Mouse (Mus musculus): ENCODE results near the gene Snrpa. TPM values are rescaled to one million over a fixed set of nuclear protein-coding genes. Genes with fewer than 3 reads are reported as not detected.

Gene Snrpa
- polyA plus RNA-seq, 1 experiment from 2014 or later, result 363 TPM

GRCm38 (mm10) chr7:27231693-27232331, 35.7 kb upstream of the Snrpa start:
- H3K27ac ChIP-seq (ENCODE audit: low read depth, low read length), result 0 out of 2 replicates have a peak overlapping the region, but pooled peaks have one; percentile 42
- no peak for DNase-seq (ENCODE audit: low spot score)
- H3K36me3 ChIP-seq (ENCODE audit: control insufficient read depth, insufficient read depth, low read length), result no peaks in the 10 kb centered on the region
- WGBS, result 76% methylated on average over 7 of the region's 7 CpGs
- H3K9me3 ChIP-seq (ENCODE audit: control insufficient read depth, low read length), result no peaks in the 10 kb centered on the region
- H3K4me1 ChIP-seq (ENCODE audit: control insufficient read depth, insufficient read depth, low read length), result peaks cover 10% of the 10 kb centered on the region
- no peak overlapping the region for H3K9ac ChIP-seq (ENCODE audit: low read length)
- no peak overlapping the region for H3K4me3 ChIP-seq (ENCODE audit: low read depth, low read length)
- H3K4me2 ChIP-seq (ENCODE audit: low read depth), result no peak overlapping the region
- H3K27me3 ChIP-seq (ENCODE audit: control insufficient read depth, insufficient read depth, low read length), result no peaks in the 10 kb centered on the region
- ATAC-seq (ENCODE audit: insufficient read depth, low FRiP score, low TSS enrichment), result no peak

GRCm38 (mm10) chr7:27230781-27231180, 34.7 kb upstream of the Snrpa start:
- Histone ChIP-seq H3K9ac (ENCODE audit: low read length) (no peak overlapping the region), H3K27me3 (ENCODE audit: control insufficient read depth, insufficient read depth, low read length) (no peaks in the 10 kb centered on the region), H3K4me2 (ENCODE audit: low read depth) (no peak overlapping the region), H3K36me3 (ENCODE audit: control insufficient read depth, insufficient read depth, low read length) (no peaks in the 10 kb centered on the region), H3K9me3 (ENCODE audit: control insufficient read depth, low read length) (no peaks in the 10 kb centered on the region), H3K4me3 (ENCODE audit: low read depth, low read length) (no peak overlapping the region), H3K4me1 (ENCODE audit: control insufficient read depth, insufficient read depth, low read length) (peaks cover 15% of the 10 kb centered on the region), H3K27ac (ENCODE audit: low read depth, low read length) (no peak overlapping the region)
- DNase-seq (ENCODE audit: low spot score), result no peak
- ATAC-seq (ENCODE audit: insufficient read depth, low FRiP score, low TSS enrichment), result no peak
- WGBS, result 78% methylated on average over 4 of the region's 4 CpGs

- H3K4me1 ChIP-seq (ENCODE audit: control insufficient read depth, insufficient read depth, low read length), result peaks cover 25% of the 10 kb centered on the region
- no peak for DNase-seq (ENCODE audit: low spot score)
- H3K27me3 ChIP-seq (ENCODE audit: control insufficient read depth, insufficient read depth, low read length), result no peaks in the 10 kb centered on the region
- H3K27ac ChIP-seq (ENCODE audit: low read depth, low read length), result peak overlapping the region; percentile 36; the same call in 1 of the 2 replicates
- H3K9me3 ChIP-seq (ENCODE audit: control insufficient read depth, low read length), result no peaks in the 10 kb centered on the region
- H3K36me3 ChIP-seq (ENCODE audit: control insufficient read depth, insufficient read depth, low read length), result no peaks in the 10 kb centered on the region
- peak overlapping the region; percentile 72 for H3K4me2 ChIP-seq (ENCODE audit: low read depth)
- no peak for ATAC-seq (ENCODE audit: insufficient read depth, low FRiP score, low TSS enrichment)
- 17% methylated on average over 6 of the region's 6 CpGs for WGBS
- H3K4me3 ChIP-seq (ENCODE audit: low read depth, low read length), result peak overlapping the region; percentile 89
- peak overlapping the region; percentile 74 for H3K9ac ChIP-seq (ENCODE audit: low read length)
Observed at GRCm38 (mm10) chr7:27228865-27229264, 32.8 kb upstream of the Snrpa start.

GRCm38 (mm10) chr7:27228281-27228821, 32.3 kb upstream of the Snrpa start, which contains the start of gene Itpkc:
Itpkc (minus strand) TSS chr7:27228661.
- peaks cover 21% of the 10 kb centered on the region for H3K4me1 ChIP-seq (ENCODE audit: control insufficient read depth, insufficient read depth, low read length)
- DNase-seq (ENCODE audit: low spot score), result peak; percentile 96
- no peaks in the 10 kb centered on the region for H3K36me3 ChIP-seq (ENCODE audit: control insufficient read depth, insufficient read depth, low read length)
- H3K4me3 ChIP-seq (ENCODE audit: low read depth, low read length), result peak within 1 kb of the TSS; percentile 89
- H3K4me2 ChIP-seq (ENCODE audit: low read depth), result peak within 1 kb of the TSS; percentile 72
- WGBS, result under 1% methylated on average over 49 of the region's 49 CpGs
- peak within 1 kb of the TSS; percentile 60 for H3K27ac ChIP-seq (ENCODE audit: low read depth, low read length)
- H3K9me3 ChIP-seq (ENCODE audit: control insufficient read depth, low read length), result no peaks in the 10 kb centered on the region
- H3K27me3 ChIP-seq (ENCODE audit: control insufficient read depth, insufficient read depth, low read length), result no peaks in the 10 kb centered on the region
- ATAC-seq (ENCODE audit: insufficient read depth, low FRiP score, low TSS enrichment), result peak; percentile 70
- H3K9ac ChIP-seq (ENCODE audit: low read length), result peak within 1 kb of the TSS; percentile 74

GRCm38 (mm10) chr7:27227676-27228075, 31.6 kb upstream of the Snrpa start:
- 9% methylated on average over 10 of the region's 10 CpGs for WGBS
- H3K4me1 ChIP-seq (ENCODE audit: control insufficient read depth, insufficient read depth, low read length), result peaks cover 21% of the 10 kb centered on the region

GRCm38 (mm10) chr7:27227276-27227675, 31.2 kb upstream of the Snrpa start:
- Histone ChIP-seq H3K4me1 (ENCODE audit: control insufficient read depth, insufficient read depth, low read length) (peaks cover 21% of the 10 kb centered on the region), H3K4me2 (ENCODE audit: low read depth) (peak overlapping the region; percentile 72), H3K27ac (ENCODE audit: low read depth, low read length) (no peak overlapping the region), H3K27me3 (ENCODE audit: control insufficient read depth, insufficient read depth, low read length) (no peaks in the 10 kb centered on the region), H3K9me3 (ENCODE audit: control insufficient read depth, low read length) (no peaks in the 10 kb centered on the region), H3K4me3 (ENCODE audit: low read depth, low read length) (peak overlapping the region; percentile 89), H3K9ac (ENCODE audit: low read length) (peak overlapping the region; percentile 74), H3K36me3 (ENCODE audit: control insufficient read depth, insufficient read depth, low read length) (no peaks in the 10 kb centered on the region)
- ATAC-seq (ENCODE audit: insufficient read depth, low FRiP score, low TSS enrichment) (no peak), DNase-seq (ENCODE audit: low spot score) (no peak)
- 29% methylated on average over 9 of the region's 9 CpGs for WGBS

More at GRCm38 (mm10) chr7:27227676-27228075, 31.6 kb upstream of the Snrpa start:
- Histone ChIP-seq H3K36me3 (ENCODE audit: control insufficient read depth, insufficient read depth, low read length) (no peaks in the 10 kb centered on the region), H3K9me3 (ENCODE audit: control insufficient read depth, low read length) (no peaks in the 10 kb centered on the region), H3K9ac (ENCODE audit: low read length) (peak overlapping the region; percentile 74), H3K4me2 (ENCODE audit: low read depth) (peak overlapping the region; percentile 72), H3K27ac (ENCODE audit: low read depth, low read length) (no peak overlapping the region), H3K4me3 (ENCODE audit: low read depth, low read length) (peak overlapping the region; percentile 89), H3K27me3 (ENCODE audit: control insufficient read depth, insufficient read depth, low read length) (no peaks in the 10 kb centered on the region)
- DNase-seq (ENCODE audit: low spot score) (no peak), ATAC-seq (ENCODE audit: insufficient read depth, low FRiP score, low TSS enrichment) (peak; percentile 17; the same call in 1 of the 2 replicates)

GRCm38 (mm10) chr7:27224877-27225575, 29.0 kb upstream of the Snrpa start:
- H3K9me3 ChIP-seq (ENCODE audit: control insufficient read depth, low read length), result no peaks in the 10 kb centered on the region
- peak overlapping the region; percentile 22 for H3K4me2 ChIP-seq (ENCODE audit: low read depth)
- no peak overlapping the region for H3K4me3 ChIP-seq (ENCODE audit: low read depth, low read length)
- no peaks in the 10 kb centered on the region for H3K27me3 ChIP-seq (ENCODE audit: control insufficient read depth, insufficient read depth, low read length)
- no peaks in the 10 kb centered on the region for H3K36me3 ChIP-seq (ENCODE audit: control insufficient read depth, insufficient read depth, low read length)
- WGBS, result 84% methylated on average over 11 of the region's 11 CpGs
- no peak overlapping the region for H3K27ac ChIP-seq (ENCODE audit: low read depth, low read length)
- peak overlapping the region; percentile 29; the same call in 1 of the 2 replicates for H3K9ac ChIP-seq (ENCODE audit: low read length)
- DNase-seq (ENCODE audit: low spot score) (no peak), ATAC-seq (ENCODE audit: insufficient read depth, low FRiP score, low TSS enrichment) (no peak)
- H3K4me1 ChIP-seq (ENCODE audit: control insufficient read depth, insufficient read depth, low read length), result peaks cover 21% of the 10 kb centered on the region

- Histone ChIP-seq H3K27me3 (ENCODE audit: control insufficient read depth, insufficient read depth, low read length) (no peaks in the 10 kb centered on the region), H3K36me3 (ENCODE audit: control insufficient read depth, insufficient read depth, low read length) (no peaks in the 10 kb centered on the region), H3K4me2 (ENCODE audit: low read depth) (no peak overlapping the region), H3K27ac (ENCODE audit: low read depth, low read length) (no peak overlapping the region), H3K9ac (ENCODE audit: low read length) (no peak overlapping the region), H3K9me3 (ENCODE audit: control insufficient read depth, low read length) (no peaks in the 10 kb centered on the region), H3K4me1 (ENCODE audit: control insufficient read depth, insufficient read depth, low read length) (peaks cover 21% of the 10 kb centered on the region), H3K4me3 (ENCODE audit: low read depth, low read length) (no peak overlapping the region)
- DNase-seq (ENCODE audit: low spot score) (no peak), ATAC-seq (ENCODE audit: insufficient read depth, low FRiP score, low TSS enrichment) (no peak)
- 81% methylated on average over 1 of the region's 1 CpGs for WGBS
Observed at GRCm38 (mm10) chr7:27222538-27222937, 26.5 kb upstream of the Snrpa start.

Measured in neural tube, embryonic 11.5 days (tissue).